Mouse (Mus musculus) forebrain, postnatal 0 days (tissue): ENCODE measurements around the gene Kif4. TPM values are rescaled to one million over a fixed set of nuclear protein-coding genes. Genes with fewer than 3 reads are reported as not detected.

ENCODE experiments used
- ATAC-seq: fragments of 200-750 bp; cut with Nextera tagmentation; 2 replicates; pipeline ENCODE4 v1.8.0; 2017; ENCODE audit warnings: mild to moderate bottlenecking, moderate library complexity
- DNase-seq: peaks from one replicate; pipeline ENCODE4 v3.0.0-alpha.2; 2015
- H3K27ac ChIP-seq: fragments of 300-500 bp; sonication (generic); 2 replicates; pipeline ENCODE4 v1.5.1; 2014; ENCODE audit warnings: low read depth, mild to moderate bottlenecking, antibody characterized with exemption, low read length, moderate library complexity, mixed read lengths
- H3K27me3 ChIP-seq: fragments of 300-500 bp; sonication (generic); 2 replicates; pipeline ENCODE4 v1.6.1; 2014; ENCODE audit warnings: mild to moderate bottlenecking, low read length, mixed read lengths; ENCODE audit not compliant: insufficient read depth
- H3K36me3 ChIP-seq: fragments of 300-500 bp; sonication (generic); 2 replicates; pipeline ENCODE4 v1.6.1; 2014; ENCODE audit warnings: mild to moderate bottlenecking, moderate library complexity; ENCODE audit not compliant: insufficient read depth
- H3K4me1 ChIP-seq: fragments of 300-500 bp; sonication (generic); 2 replicates; pipeline ENCODE4 v1.6.1; 2014; ENCODE audit warnings: antibody characterized with exemption; ENCODE audit not compliant: insufficient read depth
- H3K4me2 ChIP-seq: fragments of 300-500 bp; sonication (generic); 2 replicates; pipeline ENCODE4 v1.6.1; 2014; ENCODE audit warnings: low read depth, mild to moderate bottlenecking, moderate library complexity
- H3K4me3 ChIP-seq: fragments of 300-500 bp; sonication (generic); 2 replicates; pipeline ENCODE4 v1.5.1; 2014; ENCODE audit warnings: low read depth, low read length, mixed read lengths
- H3K9ac ChIP-seq: fragments of 300-500 bp; sonication (generic); 2 replicates; pipeline ENCODE4 v1.6.1; 2014; ENCODE audit warnings: mild to moderate bottlenecking
- H3K9me3 ChIP-seq: fragments of 300-500 bp; sonication (generic); 2 replicates; pipeline ENCODE4 v1.6.1; 2016; ENCODE audit warnings: low read length
- CTCF ChIP-seq: sonication (generic); IDR thresholded peaks from 2 replicates; pipeline ENCODE4 v1.5.1; 2016; ENCODE audit warnings: antibody characterized with exemption, control low read depth, low read depth
- WGBS: fragments of 180-500 bp; shearing (Covaris S2); extraction: QIAGEN DNeasy Blood & Tissue Kit; methylation state at CpG from one replicate; pipeline ENCODE4 v1.1.7; 2014; 5-methylcytosine and 5-hydroxymethylcytosine counted together
- polyA plus RNA-seq: library from polyadenylated mRNA; unstranded; fragments of >200 nt; fragmentation: Nextera tagmentation; extraction: Ambion mirVana; gene quantifications from 2 replicates; pipeline ENCODE4 v1.2.1, GENCODE M21; 2015
- total RNA-seq: library from RNA; depleted of rRNA; stranded (reverse); fragments of >200 nt; gene quantifications from 2 replicates; pipeline ENCODE4 v1.2.3, GENCODE M21; 2014

Kif4 gene
- total and polyA plus RNA-seq, 2 experiments from 2014 or later = 3.1 to 6.7 TPM

GRCm38 (mm10) chrX:100678204-100678603, 52.7 kb downstream of the Kif4 start:
- WGBS = 70% methylated on average over 3 of the region's 3 CpGs
- peak; percentile 7 for DNase-seq

GRCm38 (mm10) chrX:100686527-100686926, 61.0 kb downstream of the Kif4 start:
- no peaks in the 10 kb centered on the region for H3K36me3 ChIP-seq
- no peak overlapping the region for H3K27ac ChIP-seq
- H3K27me3 ChIP-seq = no peaks in the 10 kb centered on the region; the same call in 1 of the 2 replicates
- H3K4me2 ChIP-seq = no peak overlapping the region
- 36% methylated on average over 3 of the region's 3 CpGs for WGBS
- ATAC-seq = peak; percentile 53
- H3K9ac ChIP-seq = no peak overlapping the region
- no peak for DNase-seq
- no peak for TF ChIP-seq CTCF
- H3K4me1 ChIP-seq = no peaks in the 10 kb centered on the region
- no peaks in the 10 kb centered on the region for H3K9me3 ChIP-seq
- H3K4me3 ChIP-seq = no peak overlapping the region

More at GRCm38 (mm10) chrX:100678204-100678603, 52.7 kb downstream of the Kif4 start:
- TF ChIP-seq CTCF = no peak
- no peaks in the 10 kb centered on the region for H3K9me3 ChIP-seq
- H3K4me1 ChIP-seq = no peaks in the 10 kb centered on the region
- no peak overlapping the region for H3K4me2 ChIP-seq
- no peak overlapping the region for H3K9ac ChIP-seq
- H3K27me3 ChIP-seq = no peaks in the 10 kb centered on the region
- H3K27ac ChIP-seq = no peak overlapping the region
- no peaks in the 10 kb centered on the region for H3K36me3 ChIP-seq
- no peak overlapping the region for H3K4me3 ChIP-seq
- peak; percentile 32; the same call in 1 of the 2 replicates for ATAC-seq

GRCm38 (mm10) chrX:100687360-100688032, 62.0 kb downstream of the Kif4 start:
- no peak overlapping the region for H3K27ac ChIP-seq
- H3K4me2 ChIP-seq = no peak overlapping the region
- H3K9me3 ChIP-seq = no peaks in the 10 kb centered on the region
- H3K4me1 ChIP-seq = no peaks in the 10 kb centered on the region
- DNase-seq (no peak), ATAC-seq (no peak)
- no peaks in the 10 kb centered on the region for H3K36me3 ChIP-seq
- no peaks in the 10 kb centered on the region; the same call in 1 of the 2 replicates for H3K27me3 ChIP-seq
- TF ChIP-seq CTCF = no peak
- H3K9ac ChIP-seq = no peak overlapping the region
- no peak overlapping the region for H3K4me3 ChIP-seq
- WGBS = 67% methylated on average over 6 of the region's 6 CpGs

GRCm38 (mm10) chrX:100688033-100688370, 62.5 kb downstream of the Kif4 start:
- Histone ChIP-seq H3K27ac (no peak overlapping the region), H3K9me3 (no peaks in the 10 kb centered on the region), H3K36me3 (no peaks in the 10 kb centered on the region), H3K4me1 (no peaks in the 10 kb centered on the region), H3K27me3 (no peaks in the 10 kb centered on the region; the same call in 1 of the 2 replicates), H3K4me2 (no peak overlapping the region), H3K9ac (no peak overlapping the region), H3K4me3 (no peak overlapping the region)
- DNase-seq (no peak), ATAC-seq (no peak)
- WGBS = 60% methylated on average over 5 of the region's 5 CpGs
- no peak for TF ChIP-seq CTCF

GRCm38 (mm10) chrX:100696776-100697175, 71.2 kb downstream of the Kif4 start:
- over 99% methylated on average over 4 of the region's 4 CpGs for WGBS
- DNase-seq (no peak), ATAC-seq (no peak)
- H3K4me2 ChIP-seq = no peak overlapping the region
- no peak overlapping the region for H3K4me3 ChIP-seq
- TF ChIP-seq CTCF = no peak
- H3K36me3 ChIP-seq = no peaks in the 10 kb centered on the region
- no peak overlapping the region for H3K27ac ChIP-seq
- H3K9ac ChIP-seq = no peak overlapping the region
- no peaks in the 10 kb centered on the region for H3K4me1 ChIP-seq
- no peaks in the 10 kb centered on the region for H3K9me3 ChIP-seq
- no peaks in the 10 kb centered on the region for H3K27me3 ChIP-seq

GRCm38 (mm10) chrX:100708032-100708431, 82.5 kb downstream of the Kif4 start:
- WGBS = 90% methylated on average over 6 of the region's 6 CpGs
- Histone ChIP-seq H3K36me3 (no peaks in the 10 kb centered on the region), H3K9me3 (no peaks in the 10 kb centered on the region), H3K27me3 (no peaks in the 10 kb centered on the region), H3K9ac (no peak overlapping the region), H3K4me3 (no peak overlapping the region), H3K4me1 (no peaks in the 10 kb centered on the region), H3K4me2 (no peak overlapping the region), H3K27ac (no peak overlapping the region)
- no peak for DNase-seq
- no peak for ATAC-seq
- no peak for TF ChIP-seq CTCF

GRCm38 (mm10) chrX:100716173-100716572, 90.6 kb downstream of the Kif4 start:
- H3K27ac ChIP-seq = no peak overlapping the region
- no peak overlapping the region for H3K9ac ChIP-seq
- H3K9me3 ChIP-seq = no peaks in the 10 kb centered on the region
- no peak overlapping the region for H3K4me2 ChIP-seq
- H3K36me3 ChIP-seq = no peaks in the 10 kb centered on the region
- no peak for ATAC-seq
- WGBS = 92% methylated on average over 6 of the region's 6 CpGs
- no peaks in the 10 kb centered on the region for H3K4me1 ChIP-seq
- no peak for DNase-seq
- H3K4me3 ChIP-seq = no peak overlapping the region
- no peaks in the 10 kb centered on the region for H3K27me3 ChIP-seq
- no peak for TF ChIP-seq CTCF
